Mouse (Mus musculus): Measurements from ENCODE around the gene Hist1h2bq.

DNA sequence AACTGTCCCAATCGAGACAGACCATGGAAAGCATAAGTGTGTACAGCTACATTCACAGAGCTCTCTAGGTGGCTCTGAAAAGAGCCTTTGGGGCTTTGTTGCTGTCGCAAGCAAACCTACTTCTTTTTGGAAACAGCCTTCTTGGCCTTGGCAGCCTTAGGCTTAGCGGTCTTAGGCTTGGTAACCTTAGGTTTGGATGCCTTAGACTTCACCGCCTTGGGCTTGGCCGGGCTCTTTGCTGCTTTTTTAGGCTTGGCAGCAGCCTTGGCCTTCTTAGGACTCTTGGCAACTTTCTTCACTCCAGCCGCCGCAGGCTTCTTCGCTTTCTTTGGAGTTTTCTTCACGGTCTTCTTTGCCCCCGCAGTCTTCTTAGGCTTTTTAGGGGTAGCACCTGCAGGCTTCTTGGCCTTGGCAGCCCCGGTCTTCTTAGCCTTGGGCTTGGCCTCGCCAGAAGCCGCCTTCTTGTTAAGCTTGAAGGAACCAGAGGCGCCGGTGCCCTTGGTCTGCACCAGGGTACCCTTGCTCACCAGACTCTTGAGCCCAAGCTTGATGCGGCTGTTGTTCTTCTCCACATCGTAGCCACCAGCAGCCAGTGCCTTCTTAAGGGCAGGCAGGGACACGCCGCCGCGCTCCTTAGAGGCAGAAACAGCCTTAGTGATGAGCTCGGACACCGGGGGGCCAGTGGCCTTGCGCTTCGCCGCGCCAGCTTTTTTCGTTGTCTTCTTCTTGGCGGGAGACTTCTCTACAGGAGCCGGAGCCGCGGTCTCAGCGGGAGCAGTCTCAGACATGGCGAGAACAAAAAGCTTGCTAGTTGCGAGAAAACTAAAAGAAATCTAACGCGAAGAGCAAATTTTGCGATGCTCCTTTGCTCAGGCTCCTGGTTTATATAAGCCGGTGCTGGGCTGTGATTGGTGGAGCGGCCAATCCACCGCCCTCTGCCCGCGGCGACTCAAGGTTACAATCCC, 29.9 kb downstream of the Hist1h2bq start, which contains the start of gene Hist1h1b:
- peak; percentile 42; the same call in 1 of the 2 replicates for TF ChIP-seq POLR2A (IDR thresholded peaks at IDR 0.05; ENCODE audit: borderline replicate concordance, insufficient read depth, low read length)
- TF ChIP-seq CTCF (IDR thresholded peaks at IDR 0.05; ENCODE audit: borderline replicate concordance, insufficient read depth, low read depth, low read length): no peak
